Mouse (Mus musculus) heart, embryonic 14.5 days (tissue): Measurements from ENCODE around the gene Gmds. TPM values are rescaled to one million over a fixed set of nuclear protein-coding genes. Genes with fewer than 3 reads are reported as not detected.

ENCODE experiments used
- ATAC-seq: fragments of 200-750 bp; cut with Nextera tagmentation; 2 replicates; pipeline ENCODE4 v1.8.0; 2017; ENCODE audit warnings: low read depth, moderate TSS enrichment; ENCODE audit not compliant: insufficient number of reproducible peaks, insufficient read depth, low FRiP score
- H3K27ac ChIP-seq, 2 experiments: fragments of 200-500 bp in 1 of 2; fragments of 300-500 bp in 1 of 2; sonication (generic) in 1 of 2; replicated peaks in 1 of 2; 2 replicates each; pipeline ENCODE4 v1.5.1; 2012 to 2014; ENCODE audit warnings: low read depth in 2 of 2, low read length in 2 of 2, control low read depth in 1 of 2, mild to moderate bottlenecking in 1 of 2, mixed read lengths in 1 of 2; ENCODE audit not compliant: control insufficient read depth in 1 of 2, insufficient read depth in 1 of 2
- H3K27me3 ChIP-seq: fragments of 300-500 bp; sonication (generic); 2 replicates; pipeline ENCODE4 v1.6.1; 2014; ENCODE audit warnings: mild to moderate bottlenecking, low read length, control low read depth; ENCODE audit not compliant: control insufficient read depth, insufficient read depth
- H3K36me3 ChIP-seq: fragments of 300-500 bp; sonication (generic); 2 replicates; pipeline ENCODE4 v1.6.1; 2014; ENCODE audit warnings: mild to moderate bottlenecking, control low read depth, low read length, mixed read lengths; ENCODE audit not compliant: control insufficient read depth, insufficient read depth
- H3K4me1 ChIP-seq, 2 experiments: fragments of 200-500 bp in 1 of 2; fragments of 300-500 bp in 1 of 2; sonication (generic) in 1 of 2; 2 replicates each; pipeline ENCODE4 v1.6.1; 2012 to 2014; ENCODE audit warnings: low read length in 2 of 2, control low read depth in 1 of 2, mixed read lengths in 1 of 2; ENCODE audit not compliant: control insufficient read depth in 2 of 2, insufficient read depth in 2 of 2
- H3K4me2 ChIP-seq: fragments of 300-500 bp; sonication (generic); 2 replicates; pipeline ENCODE4 v1.6.1; 2014; ENCODE audit warnings: mild to moderate bottlenecking, low read length
- H3K4me3 ChIP-seq, 2 experiments: fragments of 200-500 bp in 1 of 2; fragments of 300-500 bp in 1 of 2; sonication (generic) in 1 of 2; 2 replicates each; pipeline ENCODE4 v1.5.1; 2012 to 2014; ENCODE audit warnings: low read length in 2 of 2, mild to moderate bottlenecking in 2 of 2, control low read depth in 1 of 2, low read depth in 1 of 2, moderate library complexity in 1 of 2; ENCODE audit not compliant: control insufficient read depth in 1 of 2, insufficient read depth in 1 of 2
- H3K9ac ChIP-seq: fragments of 300-500 bp; sonication (generic); 2 replicates; pipeline ENCODE4 v1.6.1; 2014; ENCODE audit warnings: mild to moderate bottlenecking, low read length
- H3K9me3 ChIP-seq: fragments of 300-500 bp; sonication (generic); 2 replicates; pipeline ENCODE4 v1.6.1; 2016; ENCODE audit warnings: low read length, control low read depth; ENCODE audit not compliant: control insufficient read depth
- WGBS: fragments of 180-500 bp; shearing (Covaris S2); extraction: QIAGEN DNeasy Blood & Tissue Kit; methylation state at CpG from one replicate; pipeline ENCODE4 v1.1.7; 2014; 5-methylcytosine and 5-hydroxymethylcytosine counted together
- polyA plus RNA-seq: library from polyadenylated mRNA; unstranded; fragments of >200 nt; fragmentation: Nextera tagmentation; extraction: Ambion mirVana; gene quantifications from 2 replicates; pipeline ENCODE4 v1.2.1, GENCODE M21; 2014

Gene Gmds
- polyA plus RNA-seq, 1 experiment from 2014 or later: 28.7 TPM

DNA sequence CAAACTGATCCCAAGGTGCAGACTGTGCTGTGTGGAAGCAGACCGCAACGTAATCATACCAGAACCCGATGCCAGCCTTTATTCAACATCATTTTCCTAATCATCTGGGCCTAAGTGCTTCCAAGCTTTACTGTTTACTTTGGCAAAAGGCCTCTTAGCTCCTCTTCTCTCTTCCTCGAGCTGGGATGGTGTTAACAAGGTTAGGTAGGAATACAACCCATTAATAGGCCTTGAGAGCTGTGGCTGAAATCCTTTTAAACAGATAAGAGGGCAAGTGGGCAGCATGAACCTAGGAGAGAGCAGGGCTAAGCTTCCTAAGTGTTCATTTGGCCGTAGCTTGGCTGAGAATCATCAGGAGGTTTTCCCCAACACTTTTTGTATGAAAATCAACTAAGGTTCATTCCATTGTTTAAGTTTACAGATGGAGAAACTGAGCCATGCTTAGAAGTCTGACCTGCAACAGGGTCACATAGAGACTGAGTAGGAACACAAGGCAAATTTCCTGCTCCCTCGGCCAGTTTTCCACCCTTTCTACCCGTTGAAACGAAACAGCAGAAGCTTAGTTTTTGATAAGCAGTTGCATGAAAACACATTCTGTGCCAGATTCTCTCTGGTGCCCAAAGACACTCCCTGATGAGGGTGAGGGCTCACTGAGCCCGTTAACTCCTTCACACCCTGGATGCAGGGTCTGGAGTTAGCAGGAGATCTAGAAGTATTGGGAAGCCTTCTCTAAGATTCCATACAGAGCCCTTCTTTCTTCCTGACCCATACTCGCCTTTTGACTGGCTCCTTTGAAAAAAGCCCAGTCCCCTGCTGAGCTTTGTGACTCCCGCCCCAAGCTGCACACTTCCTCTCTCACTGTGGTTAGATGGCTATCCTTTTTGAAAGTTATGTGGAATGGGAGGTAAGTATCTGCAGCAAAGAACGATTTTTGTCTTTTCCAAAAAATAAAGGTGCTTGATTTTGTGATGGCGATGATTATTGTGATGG, 379.9 kb downstream of the Gmds start:
- no peaks in the 10 kb centered on the region for H3K36me3 ChIP-seq
- H3K9ac ChIP-seq: no peak overlapping the region
- H3K4me1 ChIP-seq: peaks cover 15 to 30% of the 10 kb centered on the region in 2 experiments
- no peak overlapping the region for H3K4me3 ChIP-seq
- peak; percentile 70; the same call in 1 of the 2 replicates for ATAC-seq
- no peaks in the 10 kb centered on the region for H3K27me3 ChIP-seq
- H3K9me3 ChIP-seq: no peaks in the 10 kb centered on the region
- peak overlapping the region; percentile 68 to 70 for H3K27ac ChIP-seq
- H3K4me2 ChIP-seq: no peak overlapping the region
- WGBS: 31% methylated on average over 13 of the region's 13 CpGs

- Histone ChIP-seq H3K4me2 (no peak overlapping the region), H3K4me3 (no peak overlapping the region), H3K9ac (no peak overlapping the region), H3K36me3 (no peaks in the 10 kb centered on the region), H3K27ac (peak overlapping the region in 1 of 2 experiments; percentile 64; a peak in 1 of 4 replicates), H3K9me3 (no peaks in the 10 kb centered on the region), H3K27me3 (no peaks in the 10 kb centered on the region), H3K4me1 (peaks cover 15 to 30% of the 10 kb centered on the region in 2 experiments)
- WGBS: 76% methylated on average over 6 of the region's 6 CpGs
- no peak for ATAC-seq
Observed at GRCm38 (mm10) chr13:31956584-31956983, 382.0 kb downstream of the Gmds start.

GRCm38 (mm10) chr13:31956112-31956511, 382.4 kb downstream of the Gmds start:
- H3K4me3 ChIP-seq: no peak overlapping the region
- no peak overlapping the region for H3K4me2 ChIP-seq
- WGBS: 68% methylated on average over 4 of the region's 4 CpGs
- no peaks in the 10 kb centered on the region for H3K9me3 ChIP-seq
- H3K36me3 ChIP-seq: no peaks in the 10 kb centered on the region
- H3K4me1 ChIP-seq: peaks cover 15 to 30% of the 10 kb centered on the region in 2 experiments
- H3K27me3 ChIP-seq: no peaks in the 10 kb centered on the region
- no peak overlapping the region for H3K9ac ChIP-seq
- ATAC-seq: 0 out of 2 replicates have a peak, but pooled peaks have one; percentile 43
- H3K27ac ChIP-seq: peak overlapping the region; percentile 17 to 64; a peak in 3 of 4 replicates

DNA sequence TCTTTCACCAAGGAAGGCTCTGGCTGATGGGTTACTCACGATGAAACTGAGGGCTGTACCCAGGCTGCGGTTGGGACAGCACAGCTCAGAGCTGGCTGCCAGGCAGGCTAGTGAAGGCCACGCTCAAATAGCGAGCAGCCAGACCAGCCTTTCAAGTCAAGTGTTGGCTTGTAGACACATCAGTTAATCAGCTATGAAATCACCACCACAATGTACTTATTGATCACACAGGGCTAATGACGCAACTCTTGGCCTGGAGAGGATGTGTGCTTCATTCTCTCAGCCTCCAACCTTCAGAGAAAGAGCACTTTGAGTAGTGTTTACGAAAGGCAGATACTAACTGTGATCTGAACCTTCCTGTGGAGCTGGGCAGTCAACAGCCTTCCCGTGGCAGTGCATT, 383.4 kb downstream of the Gmds start:
- H3K27me3 ChIP-seq: no peaks in the 10 kb centered on the region
- H3K27ac ChIP-seq: peak overlapping the region; percentile 16 to 49; a peak in 1 of 4 replicates
- H3K36me3 ChIP-seq: no peaks in the 10 kb centered on the region
- H3K9me3 ChIP-seq: no peaks in the 10 kb centered on the region
- H3K4me1 ChIP-seq: peaks cover 11 to 24% of the 10 kb centered on the region in 2 experiments
- 36% methylated on average over 7 of the region's 7 CpGs for WGBS
- no peak for ATAC-seq
- no peak overlapping the region for H3K9ac ChIP-seq
- H3K4me2 ChIP-seq: no peak overlapping the region
- H3K4me3 ChIP-seq: no peak overlapping the region

DNA sequence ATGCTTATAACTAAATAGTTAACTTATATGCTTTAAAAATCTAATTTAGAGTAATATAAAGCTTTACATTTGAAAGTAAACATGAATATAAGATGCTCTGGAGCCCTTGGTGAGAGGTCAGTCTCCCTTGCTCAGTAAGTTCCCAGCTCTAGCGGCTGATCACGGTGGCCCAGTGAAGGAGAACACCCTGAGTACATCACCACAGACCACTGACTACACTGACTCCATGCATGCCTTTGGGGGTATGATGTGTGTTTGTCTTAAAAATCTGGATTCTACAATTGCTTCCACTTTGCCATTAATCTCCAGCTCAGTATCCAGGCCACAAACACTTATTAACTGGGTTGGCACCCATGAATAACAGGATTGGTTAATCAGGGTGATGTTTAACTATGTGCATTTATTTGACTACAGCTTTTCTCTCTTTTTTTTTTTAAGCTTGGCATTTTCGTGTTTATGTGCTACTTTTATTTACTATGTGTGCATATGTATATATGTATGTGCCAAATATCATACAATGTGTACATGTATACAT, 393.8 kb downstream of the Gmds start:
- Histone ChIP-seq H3K9me3 (no peaks in the 10 kb centered on the region), H3K36me3 (no peaks in the 10 kb centered on the region), H3K4me3 (no peak overlapping the region), H3K4me2 (no peak overlapping the region), H3K27ac (no peak overlapping the region), H3K27me3 (no peaks in the 10 kb centered on the region), H3K9ac (no peak overlapping the region), H3K4me1 (no peaks in the 10 kb centered on the region)
- ATAC-seq: no peak
- WGBS: 77% methylated on average over 3 of the region's 3 CpGs

- no peak overlapping the region for H3K4me3 ChIP-seq
- no peaks in the 10 kb centered on the region for H3K4me1 ChIP-seq
- H3K9ac ChIP-seq: no peak overlapping the region
- ATAC-seq: no peak
- H3K36me3 ChIP-seq: no peaks in the 10 kb centered on the region
- WGBS: 55% methylated on average over 7 of the region's 7 CpGs
- no peaks in the 10 kb centered on the region for H3K27me3 ChIP-seq
- H3K27ac ChIP-seq: no peak overlapping the region
- no peaks in the 10 kb centered on the region for H3K9me3 ChIP-seq
- no peak overlapping the region for H3K4me2 ChIP-seq
Observed at GRCm38 (mm10) chr13:31943482-31944275, 394.9 kb downstream of the Gmds start.

GRCm38 (mm10) chr13:31929299-31929698, 409.2 kb downstream of the Gmds start:
- WGBS: 57% methylated on average over 1 of the region's 1 CpGs

More at GRCm38 (mm10) chr13:31929299-31929698, 409.2 kb downstream of the Gmds start:
- no peaks in the 10 kb centered on the region for H3K4me1 ChIP-seq
- H3K36me3 ChIP-seq: no peaks in the 10 kb centered on the region
- H3K4me2 ChIP-seq: no peak overlapping the region
- no peaks in the 10 kb centered on the region for H3K27me3 ChIP-seq
- H3K9me3 ChIP-seq: no peaks in the 10 kb centered on the region
- no peak overlapping the region for H3K4me3 ChIP-seq
- ATAC-seq: no peak
- H3K9ac ChIP-seq: no peak overlapping the region
- H3K27ac ChIP-seq: no peak overlapping the region
